Mouse (Mus musculus): ENCODE results near the gene Gpr179. TPM values are rescaled to one million over a fixed set of nuclear protein-coding genes. Genes with fewer than 3 reads are reported as not detected.

Gpr179 gene
- polyA plus RNA-seq, 1 experiment: 0.08 TPM

GRCm38 (mm10) chr11:97334400-97334799, 17.5 kb downstream of the Gpr179 start:
- TF ChIP-seq MAX (IDR thresholded peaks at IDR 0.05; ENCODE audit: low read depth) (no peak), E2F4 (IDR thresholded peaks at IDR 0.05; ENCODE audit: insufficient read depth) (no peak), POLR2AphosphoS2 (IDR thresholded peaks at IDR 0.05; ENCODE audit: insufficient read length, low read depth) (no peak), TCF3 (IDR thresholded peaks at IDR 0.05; ENCODE audit: insufficient read length, low read depth) (no peak), MYOD1 (IDR thresholded peaks at IDR 0.05; ENCODE audit: control insufficient read depth in 1 of 3, insufficient read length in 2 of 3, low read depth in 2 of 3) (no peak), CEBPB (IDR thresholded peaks at IDR 0.05; ENCODE audit: insufficient read depth, poor library complexity, severe bottlenecking) (no peak), MYOG (IDR thresholded peaks at IDR 0.05; ENCODE audit: control insufficient read depth in 1 of 3, insufficient read depth in 1 of 3, insufficient read length in 2 of 3, low read depth in 2 of 3) (no peak), REST (IDR thresholded peaks at IDR 0.05; ENCODE audit: insufficient read depth, insufficient read length) (no peak), POLR2A (IDR thresholded peaks at IDR 0.05; ENCODE audit: insufficient read length, low read depth) (no peak), SRF (IDR thresholded peaks at IDR 0.05; ENCODE audit: control insufficient read depth, insufficient read length, low read depth) (no peak), USF1 (IDR thresholded peaks at IDR 0.05; ENCODE audit: low read depth) (no peak), TCF12 (IDR thresholded peaks at IDR 0.05; ENCODE audit: insufficient read depth, poor library complexity, severe bottlenecking) (no peak)
- no peaks in the 10 kb centered on the region for H3K27me3 ChIP-seq (ENCODE audit: control insufficient read depth, insufficient read depth, insufficient read length)
- H3ac ChIP-seq (ENCODE audit: control insufficient read depth, insufficient read length): no peak overlapping the region
- H3K36me3 ChIP-seq (ENCODE audit: control insufficient read depth, insufficient read depth): peaks cover 11% of the 10 kb centered on the region
- no peak overlapping the region for H3K4me3 ChIP-seq
- no peaks in the 10 kb centered on the region for H3K79me2 ChIP-seq (ENCODE audit: control insufficient read depth, insufficient read depth)
- H3K4me2 ChIP-seq (ENCODE audit: low read depth): no peak overlapping the region

GRCm38 (mm10) chr11:97333896-97334295, 18.0 kb downstream of the Gpr179 start:
- no peak overlapping the region for H3ac ChIP-seq (ENCODE audit: control insufficient read depth, insufficient read length)
- TF ChIP-seq SRF (IDR thresholded peaks at IDR 0.05; ENCODE audit: control insufficient read depth, insufficient read length, low read depth) (no peak), USF1 (IDR thresholded peaks at IDR 0.05; ENCODE audit: low read depth) (no peak), TCF3 (IDR thresholded peaks at IDR 0.05; ENCODE audit: insufficient read length, low read depth) (no peak), TCF12 (IDR thresholded peaks at IDR 0.05; ENCODE audit: insufficient read depth, poor library complexity, severe bottlenecking) (no peak), POLR2A (IDR thresholded peaks at IDR 0.05; ENCODE audit: insufficient read length, low read depth) (no peak), MYOG (IDR thresholded peaks at IDR 0.05; ENCODE audit: control insufficient read depth in 1 of 3, insufficient read depth in 1 of 3, insufficient read length in 2 of 3, low read depth in 2 of 3) (no peak), POLR2AphosphoS2 (IDR thresholded peaks at IDR 0.05; ENCODE audit: insufficient read length, low read depth) (no peak), REST (IDR thresholded peaks at IDR 0.05; ENCODE audit: insufficient read depth, insufficient read length) (no peak), CEBPB (IDR thresholded peaks at IDR 0.05; ENCODE audit: insufficient read depth, poor library complexity, severe bottlenecking) (no peak), MAX (IDR thresholded peaks at IDR 0.05; ENCODE audit: low read depth) (no peak), MYOD1 (IDR thresholded peaks at IDR 0.05; ENCODE audit: control insufficient read depth in 1 of 3, insufficient read length in 2 of 3, low read depth in 2 of 3) (no peak), E2F4 (IDR thresholded peaks at IDR 0.05; ENCODE audit: insufficient read depth) (no peak)
- H3K4me2 ChIP-seq (ENCODE audit: low read depth): no peak overlapping the region
- H3K27me3 ChIP-seq (ENCODE audit: control insufficient read depth, insufficient read depth, insufficient read length): no peaks in the 10 kb centered on the region
- H3K4me3 ChIP-seq: no peak overlapping the region
- H3K36me3 ChIP-seq (ENCODE audit: control insufficient read depth, insufficient read depth): peaks cover 15% of the 10 kb centered on the region
- no peaks in the 10 kb centered on the region for H3K79me2 ChIP-seq (ENCODE audit: control insufficient read depth, insufficient read depth)

- Histone ChIP-seq H3K4me2 (ENCODE audit: low read depth) (no peak overlapping the region), H3K79me2 (ENCODE audit: control insufficient read depth, insufficient read depth) (no peaks in the 10 kb centered on the region), H3K36me3 (ENCODE audit: control insufficient read depth, insufficient read depth) (peaks cover 22% of the 10 kb centered on the region), H3ac (ENCODE audit: control insufficient read depth, insufficient read length) (no peak overlapping the region), H3K4me3 (no peak overlapping the region), H3K27me3 (ENCODE audit: control insufficient read depth, insufficient read depth, insufficient read length) (no peaks in the 10 kb centered on the region)
- TF ChIP-seq CEBPB (IDR thresholded peaks at IDR 0.05; ENCODE audit: insufficient read depth, poor library complexity, severe bottlenecking): no peak
Measured at GRCm38 (mm10) chr11:97333044-97333443, 18.8 kb downstream of the Gpr179 start.

GRCm38 (mm10) chr11:97331231-97332190, 20.4 kb downstream of the Gpr179 start:
- no peak overlapping the region for H3K4me3 ChIP-seq
- peaks cover 26% of the 10 kb centered on the region for H3K36me3 ChIP-seq (ENCODE audit: control insufficient read depth, insufficient read depth)
- H3K4me2 ChIP-seq (ENCODE audit: low read depth): no peak overlapping the region
- no peaks in the 10 kb centered on the region for H3K79me2 ChIP-seq (ENCODE audit: control insufficient read depth, insufficient read depth)
- H3ac ChIP-seq (ENCODE audit: control insufficient read depth, insufficient read length): no peak overlapping the region
- H3K27me3 ChIP-seq (ENCODE audit: control insufficient read depth, insufficient read depth, insufficient read length): no peaks in the 10 kb centered on the region
- TF ChIP-seq MAX (IDR thresholded peaks at IDR 0.05; ENCODE audit: low read depth): no peak
- TF ChIP-seq POLR2A (IDR thresholded peaks at IDR 0.05; ENCODE audit: insufficient read length, low read depth): no peak
- TF ChIP-seq MYOG (IDR thresholded peaks at IDR 0.05; ENCODE audit: control insufficient read depth in 1 of 3, insufficient read depth in 1 of 3, insufficient read length in 2 of 3, low read depth in 2 of 3): no peak
- TF ChIP-seq E2F4 (IDR thresholded peaks at IDR 0.05; ENCODE audit: insufficient read depth): no peak
- TF ChIP-seq SRF (IDR thresholded peaks at IDR 0.05; ENCODE audit: control insufficient read depth, insufficient read length, low read depth): no peak
- TF ChIP-seq POLR2AphosphoS2 (IDR thresholded peaks at IDR 0.05; ENCODE audit: insufficient read length, low read depth): no peak
- TF ChIP-seq TCF12 (IDR thresholded peaks at IDR 0.05; ENCODE audit: insufficient read depth, poor library complexity, severe bottlenecking): no peak
- TF ChIP-seq REST (IDR thresholded peaks at IDR 0.05; ENCODE audit: insufficient read depth, insufficient read length): no peak
- TF ChIP-seq TCF3 (IDR thresholded peaks at IDR 0.05; ENCODE audit: insufficient read length, low read depth): no peak
- no peak for TF ChIP-seq MYOD1 (IDR thresholded peaks at IDR 0.05; ENCODE audit: control insufficient read depth in 1 of 3, insufficient read length in 2 of 3, low read depth in 2 of 3)
- TF ChIP-seq USF1 (IDR thresholded peaks at IDR 0.05; ENCODE audit: low read depth): no peak
- no peak for TF ChIP-seq CEBPB (IDR thresholded peaks at IDR 0.05; ENCODE audit: insufficient read depth, poor library complexity, severe bottlenecking)

Measured in myocyte (in vitro differentiated cells).